Mouse (Mus musculus) heart, adult 11 months (tissue): ENCODE measurements around the gene Cpox.

Experiments used
- DNase-seq: peaks from one replicate; pipeline ENCODE4 v3.0.0; 2022

Cpox gene

GRCm38 (mm10) chr16:58763076-58763475 is 93.0 kb downstream of the Cpox start, which contains the start of gene Olfr172:
Gene Olfr172 (minus strand): TSS chr16:58763176.
- DNase-seq = no peak
